In the genomic region with DNA sequence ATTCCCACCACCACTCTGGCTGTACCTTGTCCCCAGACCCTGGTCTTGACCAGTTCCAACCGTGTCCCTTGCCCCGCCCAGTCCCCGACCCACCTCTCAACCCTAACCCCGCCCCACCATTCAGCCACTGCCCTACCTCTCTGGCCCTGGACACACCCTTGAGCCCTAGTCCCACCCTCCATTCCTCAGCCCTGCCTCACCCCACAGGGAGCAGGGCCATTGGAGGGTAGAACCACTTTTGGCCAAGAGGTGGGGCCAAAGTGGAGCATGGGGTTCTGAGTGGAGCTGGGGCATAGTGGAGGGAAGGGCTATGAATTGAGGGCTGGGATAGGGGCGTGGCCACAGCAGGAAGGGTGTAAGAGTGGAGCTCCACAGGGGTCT, we compare ENCODE assay signal across 7 mouse cellular contexts. TPM values are rescaled to one million over a fixed set of nuclear protein-coding genes. Genes with fewer than 3 reads are reported as not detected.
A peak's percentile ranks its signal among the peaks of the same experiment; 100 is the strongest.
DNase-seq lines count a peak whose midpoint lies in the region; ATAC-seq and TF ChIP-seq lines count a peak whose summit lies in the region.

No protein-coding gene starts in this region.

- TF ChIP-seq POLR2A in lung, adult 2 months (IDR thresholded peaks at IDR 0.05; ENCODE audit: borderline replicate concordance, extremely low read depth, low read depth, low read length): no peak

- H3K4me3 ChIP-seq in lung, embryonic 14.5 days (ENCODE audit: low read depth, low read length): no peak overlapping the region
- H3K4me3 ChIP-seq in lung, adult 2 months (replicated peaks; ENCODE audit: extremely low read depth, low read depth, low read length): no peak overlapping the region
- H3K4me3 ChIP-seq in forebrain, embryonic 13.5 days: 0 out of 2 replicates have a peak overlapping the region, but pooled peaks have one; percentile 33

- H3K4me2 ChIP-seq in lung, embryonic 14.5 days: no peak overlapping the region
- H3K4me2 ChIP-seq in forebrain, embryonic 13.5 days: 0 out of 2 replicates have a peak overlapping the region, but pooled peaks have one; percentile 61

- no peak overlapping the region for H3K27ac ChIP-seq in lung, embryonic 14.5 days (ENCODE audit: low read depth)
- no peak overlapping the region for H3K27ac ChIP-seq in forebrain, embryonic 13.5 days

- no peaks in the 10 kb centered on the region for H3K9me3 ChIP-seq in lung, embryonic 14.5 days (ENCODE audit: low read depth, low read length)
- H3K9me3 ChIP-seq in forebrain, embryonic 13.5 days (replicated peaks): no peaks in the 10 kb centered on the region

- peaks cover 64% of the 10 kb centered on the region for H3K27me3 ChIP-seq in lung, embryonic 14.5 days (ENCODE audit: insufficient read depth, low read length)
- H3K27me3 ChIP-seq in forebrain, embryonic 13.5 days: peaks cover 53% of the 10 kb centered on the region

- H3K9ac ChIP-seq in lung, embryonic 14.5 days: no peak overlapping the region
- H3K9ac ChIP-seq in forebrain, embryonic 13.5 days: no peak overlapping the region

- no peaks in the 10 kb centered on the region for H3K36me3 ChIP-seq in lung, embryonic 14.5 days (ENCODE audit: insufficient read depth)
- H3K36me3 ChIP-seq in forebrain, embryonic 13.5 days (ENCODE audit: poor library complexity, severe bottlenecking): peaks cover 43% of the 10 kb centered on the region

- H3K4me1 ChIP-seq in lung, embryonic 14.5 days (ENCODE audit: insufficient read depth): peaks cover 3% of the 10 kb centered on the region; the same call in 1 of the 2 replicates
- no peaks in the 10 kb centered on the region; the same call in 1 of the 2 replicates for H3K4me1 ChIP-seq in lung, adult 2 months (ENCODE audit: control insufficient read depth, insufficient read depth, low read length)
- H3K4me1 ChIP-seq in forebrain, embryonic 13.5 days: peaks cover 11% of the 10 kb centered on the region

- DNase-seq in lung, embryonic 14.5 days: no peak
- no peak for DNase-seq in lung, adult 2 months
- DNase-seq in NIH3T3 (ENCODE audit: low read depth): peak; percentile 37
- DNase-seq in lung, postnatal 10 days: peak; percentile 39
- no peak for DNase-seq in layer of hippocampus, postnatal 14 days (ENCODE audit: low spot score in 2 of 2)

- ATAC-seq in lung, embryonic 14.5 days (ENCODE audit: insufficient read depth): peak; percentile 31; the same call in 1 of the 2 replicates
- peak; percentile 6; the same call in 1 of the 2 replicates for ATAC-seq in forebrain, embryonic 13.5 days
- no peak for ATAC-seq in CD4-positive, CD25-positive, alpha-beta regulatory T cell, adult 4 months

- WGBS in lung, embryonic 14.5 days: 10% methylated on average over 5 of the region's 5 CpGs
- WGBS in lung, adult 2 months: 5% methylated on average over 5 of the region's 5 CpGs
- 2% methylated on average over 5 of the region's 5 CpGs for WGBS in forebrain, embryonic 13.5 days

- TF ChIP-seq CTCF in lung, embryonic 14.5 days (IDR thresholded peaks at IDR 0.05; ENCODE audit: low read depth): no peak
- no peak for TF ChIP-seq CTCF in lung, adult 2 months (IDR thresholded peaks at IDR 0.05; ENCODE audit: insufficient read depth, low read length)

RNA-seq across cellular contexts. Expression of gene Nfic, which starts 9.8 kb away (rescaled TPM):
- 86.0 and 86.5 TPM in 2 replicates for polyA plus RNA-seq in lung, embryonic 14.5 days (2014; fragmentation: Nextera tagmentation; extraction: Ambion mirVana)
- polyA plus RNA-seq in lung, adult 2 months (2012; rRNA removed): 89.6 and 103 TPM in 2 replicates
- polyA plus RNA-seq in forebrain, embryonic 13.5 days (2015; fragmentation: Nextera tagmentation; extraction: Ambion mirVana): 18.5 and 25.2 TPM in 2 replicates
- total RNA-seq in layer of hippocampus, postnatal 14 days (2021): 10 to 100 TPM; 66.7 to 70.9 TPM
- 10 to 100 TPM; 14.2 to 19.2 TPM for polyA plus RNA-seq in CD4-positive, CD25-positive, alpha-beta regulatory T cell, adult 4 months (2017; shearing (Covaris generic))

RNA-seq across cellular contexts. Expression of gene Celf5, which starts 17.3 kb away (rescaled TPM):
- 0.09 and 0.30 TPM in 2 replicates for polyA plus RNA-seq in lung, embryonic 14.5 days (2014; fragmentation: Nextera tagmentation; extraction: Ambion mirVana)
- 0.92 and 1.1 TPM in 2 replicates for polyA plus RNA-seq in lung, adult 2 months (2012; rRNA removed)
- polyA plus RNA-seq in forebrain, embryonic 13.5 days (2015; fragmentation: Nextera tagmentation; extraction: Ambion mirVana): 48.8 and 57.4 TPM in 2 replicates
- total RNA-seq in layer of hippocampus, postnatal 14 days (2021): 100 to 1,000 TPM; 266 to 272 TPM
- polyA plus RNA-seq in CD4-positive, CD25-positive, alpha-beta regulatory T cell, adult 4 months (2017; shearing (Covaris generic)): 1 to 10 TPM in 1 of 2 experiments, under 1 TPM in 1; 0.53 to 1.1 TPM

RNA-seq across cellular contexts. Expression of gene Ncln, which starts 30.9 kb away (rescaled TPM):
- polyA plus RNA-seq in lung, embryonic 14.5 days (2014; fragmentation: Nextera tagmentation; extraction: Ambion mirVana): 82.1 and 97.3 TPM in 2 replicates
- 197 and 203 TPM in 2 replicates for polyA plus RNA-seq in lung, adult 2 months (2012; rRNA removed)
- 56.8 and 60.9 TPM in 2 replicates for polyA plus RNA-seq in forebrain, embryonic 13.5 days (2015; fragmentation: Nextera tagmentation; extraction: Ambion mirVana)
- 10 to 100 TPM; 79.7 to 95.2 TPM for total RNA-seq in layer of hippocampus, postnatal 14 days (2021)
- 10 to 100 TPM; 41.9 to 63.2 TPM for polyA plus RNA-seq in CD4-positive, CD25-positive, alpha-beta regulatory T cell, adult 4 months (2017; shearing (Covaris generic))

RNA-seq across cellular contexts. Expression of gene S1pr4, which starts 34.7 kb away (rescaled TPM):
- 1.3 and 1.7 TPM in 2 replicates for polyA plus RNA-seq in lung, embryonic 14.5 days (2014; fragmentation: Nextera tagmentation; extraction: Ambion mirVana)
- polyA plus RNA-seq in lung, adult 2 months (2012; rRNA removed): 40.3 and 47.5 TPM in 2 replicates
- polyA plus RNA-seq in forebrain, embryonic 13.5 days (2015; fragmentation: Nextera tagmentation; extraction: Ambion mirVana): 0.52 and 0.53 TPM in 2 replicates
- under 1 TPM; 0.39 to 0.57 TPM for total RNA-seq in layer of hippocampus, postnatal 14 days (2021)
- 10 to 100 TPM; 53.2 to 76.8 TPM for polyA plus RNA-seq in CD4-positive, CD25-positive, alpha-beta regulatory T cell, adult 4 months (2017; shearing (Covaris generic))

RNA-seq across cellular contexts. Expression of gene Gna15, which starts 58.8 kb away (rescaled TPM):
- 1.1 and 1.7 TPM in 2 replicates for polyA plus RNA-seq in lung, embryonic 14.5 days (2014; fragmentation: Nextera tagmentation; extraction: Ambion mirVana)
- 8.5 and 9.5 TPM in 2 replicates for polyA plus RNA-seq in lung, adult 2 months (2012; rRNA removed)
- polyA plus RNA-seq in forebrain, embryonic 13.5 days (2015; fragmentation: Nextera tagmentation; extraction: Ambion mirVana): 0.48 and 0.57 TPM in 2 replicates
- 1 to 10 TPM; 2.4 to 4.2 TPM for total RNA-seq in layer of hippocampus, postnatal 14 days (2021)
- polyA plus RNA-seq in CD4-positive, CD25-positive, alpha-beta regulatory T cell, adult 4 months (2017; shearing (Covaris generic)): 10 to 100 TPM; 28.5 to 31.9 TPM

Comparison
In these comparisons a context has a peak if more than half of its experiments do, and no peak if none do; other contexts are left out.
1. DNase-seq: peak in NIH3T3 (single experiment) and lung, postnatal 10 days (single experiment); none in lung, embryonic 14.5 days (single experiment), lung, adult 2 months (single experiment) and layer of hippocampus, postnatal 14 days (0 of 2).
2. RNA of gene Celf5, which starts 17.3 kb away (polyA plus RNA-seq): 48.8 to 57.4 TPM in forebrain, embryonic 13.5 days; 0.53 to 1.1 TPM in CD4-positive, CD25-positive, alpha-beta regulatory T cell, adult 4 months, 0.92 to 1.1 TPM in lung, adult 2 months and 0.09 to 0.30 TPM in lung, embryonic 14.5 days; every median in the first group is over 10 times any median in the second.